Mouse (Mus musculus) heart, postnatal 4 days (tissue): ENCODE results near the gene Efemp2. TPM values are rescaled to one million over a fixed set of nuclear protein-coding genes. Genes with fewer than 3 reads are reported as not detected.
A peak's percentile ranks its signal among the peaks of the same experiment; 100 is the strongest.

Source experiments
- DNase-seq: peaks from one replicate; pipeline ENCODE4 v3.0.0; 2021
- total RNA-seq, 2 experiments: library from RNA; stranded (reverse); gene quantifications; 2 replicates each; pipeline ENCODE4 v1.2.3; 2021

Efemp2 gene
- total RNA-seq, 2 experiments from 2014 or later = 36.7 to 37.8 TPM

DNA sequence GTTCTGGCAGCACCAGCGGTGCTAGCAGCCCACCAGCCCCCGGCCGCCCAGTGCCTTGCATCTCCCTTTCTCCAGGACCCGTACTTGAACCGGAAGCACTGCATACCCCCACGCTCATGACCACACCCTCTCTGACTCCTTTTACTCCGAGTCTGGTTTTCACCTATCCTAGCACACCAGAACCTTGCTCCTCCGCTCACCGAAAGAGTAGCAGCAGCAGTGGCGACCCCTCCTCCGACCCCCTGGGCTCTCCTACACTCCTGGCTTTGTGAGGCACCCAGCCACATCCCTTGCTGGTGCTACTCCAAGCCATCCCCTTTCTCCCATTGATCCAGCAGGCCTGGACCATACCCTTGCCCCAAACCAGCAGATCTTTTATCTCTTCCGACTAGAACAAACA is 18.7 kb upstream of the Efemp2 start:
- no peak for DNase-seq

DNA sequence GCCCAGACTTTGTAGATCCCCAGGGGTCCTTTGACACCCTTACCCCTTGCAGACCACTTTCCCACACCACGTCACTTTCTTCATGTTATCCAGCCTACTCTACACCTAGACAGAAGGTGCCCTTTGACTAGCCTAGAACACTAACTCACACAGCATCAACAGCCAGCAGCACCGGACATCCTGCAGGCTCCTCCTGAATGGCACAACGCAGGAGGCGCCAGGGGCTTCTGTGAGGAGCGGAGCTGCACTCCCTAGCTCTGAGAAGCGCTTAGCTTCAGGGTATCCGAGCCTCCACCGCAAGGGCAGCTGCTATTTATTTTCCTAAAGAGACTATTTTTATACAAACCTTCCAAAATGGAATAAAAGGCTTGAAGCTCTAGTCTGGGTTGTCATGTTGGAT is 18.2 kb upstream of the Efemp2 start:
- no peak for DNase-seq

DNA sequence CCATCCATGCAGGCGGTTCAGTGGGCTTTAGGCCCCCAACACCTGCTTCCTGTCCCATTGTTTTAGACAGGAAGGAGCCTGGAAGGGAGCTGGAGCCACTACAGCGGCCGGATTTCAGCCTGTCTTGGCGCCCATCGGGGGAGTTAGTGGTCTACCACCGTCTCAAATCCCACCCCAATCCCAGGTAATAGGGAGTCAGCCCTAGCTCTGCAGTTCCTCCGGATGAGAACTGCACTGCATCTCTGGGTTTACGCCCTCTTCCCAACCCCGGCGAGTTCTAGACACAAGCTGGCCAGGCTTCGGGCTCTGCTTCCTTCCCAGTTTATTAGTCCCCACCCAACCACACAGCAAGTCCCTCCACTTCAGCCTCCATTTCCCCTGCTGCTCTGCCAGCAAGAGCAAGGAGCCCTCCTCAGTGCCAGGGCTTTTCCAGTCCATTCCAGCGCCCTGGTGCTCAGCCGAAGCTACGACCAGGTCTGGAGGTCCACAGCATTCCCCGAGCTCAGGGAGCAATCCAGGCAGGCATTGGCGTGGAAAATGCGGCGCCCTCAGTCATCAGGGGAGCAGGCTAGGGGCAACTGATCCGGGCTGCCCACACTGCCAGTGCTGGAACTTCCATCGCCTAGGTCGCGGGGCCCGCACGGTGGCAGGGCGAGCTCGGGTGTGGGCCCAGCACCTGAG is 17.4 kb upstream of the Efemp2 start:
- DNase-seq = peak; percentile 61

DNA sequence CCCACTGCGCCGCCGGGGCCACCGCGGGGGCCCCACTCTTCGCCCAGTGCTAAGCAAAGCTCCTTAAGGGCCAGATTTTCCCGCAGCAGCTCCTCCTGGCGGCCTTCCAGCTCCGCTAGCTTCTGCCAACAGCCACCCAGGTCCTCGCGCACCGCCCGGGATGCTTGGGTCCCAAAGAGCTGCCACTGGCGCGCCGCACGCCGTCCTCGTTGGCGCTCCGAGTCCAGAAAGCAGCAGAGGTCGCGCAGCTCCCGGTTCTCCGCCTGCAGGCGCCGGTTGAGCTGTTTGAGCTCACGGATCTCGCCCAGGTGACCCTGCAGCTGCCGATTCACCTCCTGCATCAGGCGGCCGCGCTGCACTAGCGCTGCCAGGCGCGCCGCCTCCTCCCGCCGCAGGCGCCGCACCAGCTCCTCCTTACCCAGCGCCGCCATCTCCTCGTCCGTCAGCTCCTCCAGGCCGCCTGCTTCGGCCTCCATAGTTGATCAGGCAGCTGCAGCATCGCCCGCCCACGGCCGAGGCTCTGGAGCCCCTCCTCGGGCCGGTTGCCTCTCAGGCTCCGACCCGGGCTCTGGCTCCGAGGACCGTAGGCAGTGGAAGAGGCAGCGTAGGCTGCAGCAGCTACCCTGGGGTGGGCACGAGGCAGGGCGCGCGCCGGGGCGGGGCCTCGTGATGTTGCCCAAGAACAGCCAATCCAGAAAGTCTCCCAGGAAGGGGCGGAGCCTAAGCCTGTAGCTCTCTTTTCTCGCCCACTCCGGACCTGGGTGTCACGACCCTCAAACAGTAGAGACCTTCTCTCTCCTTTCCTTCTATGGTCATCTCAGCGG is 16.6 kb upstream of the Efemp2 start:
- peak; percentile 96 for DNase-seq

DNA sequence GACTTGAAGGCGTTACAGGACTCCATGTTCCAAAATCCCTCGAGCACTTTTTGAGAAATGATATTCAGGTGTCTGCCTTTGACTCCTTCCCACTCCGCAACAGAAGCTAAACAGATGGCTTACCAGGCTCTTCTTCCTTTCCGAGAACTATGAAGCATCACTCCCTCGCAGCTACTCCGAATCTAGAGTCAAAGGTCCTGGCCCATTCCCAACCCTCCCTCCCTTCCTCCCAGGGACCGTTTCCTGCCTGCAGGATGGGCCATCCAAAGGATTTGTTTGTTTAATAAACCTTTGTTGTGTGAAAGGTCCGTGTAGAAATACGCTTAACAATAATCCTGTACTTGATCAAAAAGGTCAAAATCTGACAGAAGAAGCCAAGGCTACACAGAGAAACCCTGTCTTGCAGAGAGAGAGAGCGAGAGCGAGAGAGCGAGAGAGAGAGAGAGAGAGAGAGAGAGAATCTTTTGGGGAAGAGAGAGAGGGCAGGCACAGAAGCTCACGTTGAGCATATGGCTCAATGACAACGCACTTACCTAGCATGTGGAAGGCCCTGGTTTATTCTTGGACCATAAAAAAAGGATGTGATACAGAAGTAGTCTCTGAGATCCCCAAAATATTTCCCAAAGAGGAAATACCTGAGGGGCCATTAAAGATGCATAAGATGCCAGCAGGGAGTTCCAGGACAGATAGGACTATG is 15.9 kb upstream of the Efemp2 start, which contains the start of gene Ccdc85b:
Gene Ccdc85b (minus strand): TSS at position 149 of the 697 bp plus-strand sequence.
- DNase-seq = peak; percentile 55

DNA sequence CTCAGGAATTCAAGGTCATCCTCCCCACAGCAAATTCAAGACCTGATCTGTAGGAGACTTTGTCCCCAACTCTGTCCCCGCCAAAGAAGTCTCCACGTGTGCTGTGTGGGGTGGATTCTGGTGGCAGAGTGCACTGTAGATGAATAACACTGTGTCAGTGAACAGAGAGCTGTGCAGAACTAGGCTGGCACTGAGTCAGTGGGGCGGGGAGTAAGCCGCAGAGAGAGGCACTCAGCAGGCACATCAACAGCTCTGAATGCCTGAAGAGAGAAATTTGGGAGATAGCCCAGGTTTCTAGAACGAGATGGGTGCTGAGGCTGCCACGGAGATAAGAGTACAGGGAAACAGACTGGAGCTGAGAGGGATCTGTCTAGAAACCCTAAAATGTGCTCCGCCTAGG is 14.7 kb upstream of the Efemp2 start:
- DNase-seq = peak; percentile 13

DNA sequence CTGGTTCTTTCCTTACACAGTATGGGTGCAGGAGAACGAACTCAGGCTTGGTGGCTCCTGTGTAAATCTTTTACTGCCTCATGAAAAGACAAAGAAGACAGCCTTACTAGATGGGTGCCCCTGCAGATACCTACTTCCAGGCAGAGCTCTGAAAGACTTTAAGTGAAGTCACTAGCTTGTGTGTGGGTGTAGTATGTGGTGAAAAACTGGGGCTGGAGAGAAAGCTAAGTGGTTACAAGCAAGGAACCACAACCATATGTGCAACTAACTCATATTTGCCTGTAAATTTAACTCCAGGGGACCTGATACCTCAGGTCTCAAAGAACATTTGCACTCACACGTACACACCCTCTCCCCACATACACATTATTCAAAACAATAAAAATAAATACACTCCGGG is 13.9 kb upstream of the Efemp2 start:
- DNase-seq = no peak

DNA sequence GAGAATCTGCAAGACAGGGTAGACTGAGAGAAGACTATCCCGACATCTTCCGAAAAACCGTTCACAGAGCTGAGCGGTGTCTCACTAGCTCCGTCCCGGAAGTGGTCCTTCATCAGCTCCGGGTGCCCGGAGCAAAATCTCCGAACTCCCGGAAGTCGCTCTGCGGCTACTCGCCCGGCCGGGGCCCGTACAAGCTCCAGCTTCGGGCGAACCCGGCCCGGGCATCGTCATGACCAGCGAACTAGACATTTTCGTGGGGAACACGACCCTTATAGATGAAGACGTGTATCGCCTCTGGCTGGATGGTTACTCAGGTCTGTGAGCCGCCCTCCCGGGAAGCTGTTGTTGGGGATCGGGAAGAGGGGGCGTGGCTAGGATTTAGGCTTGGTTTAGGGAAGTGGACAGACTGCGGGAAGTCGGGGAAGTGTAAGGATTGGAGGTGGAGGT is 13.3 kb upstream of the Efemp2 start, which contains the start of gene Fibp:
Gene Fibp (plus strand): TSS at position 151 of the 447 bp plus-strand sequence.
- DNase-seq = peak; percentile 91

DNA sequence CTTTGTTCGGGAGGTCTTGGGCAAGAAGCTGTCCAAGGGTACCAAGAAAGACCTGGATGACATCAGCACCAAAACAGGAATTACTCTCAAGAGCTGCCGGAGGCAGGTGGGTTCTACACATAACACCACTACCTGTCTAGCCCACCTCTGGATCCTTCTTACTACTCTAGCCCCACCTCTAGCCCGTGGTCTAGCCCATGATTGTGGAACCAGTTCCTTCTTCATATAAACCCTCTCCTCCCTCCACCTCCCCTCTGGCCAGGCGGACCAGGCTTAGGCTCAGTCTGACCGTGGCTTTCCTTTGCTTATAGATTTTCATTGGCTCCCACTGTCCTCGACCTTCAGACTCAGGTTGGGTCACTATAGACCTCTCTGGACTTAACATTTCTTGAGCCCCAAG is 12.3 kb upstream of the Efemp2 start:
- DNase-seq = no peak

DNA sequence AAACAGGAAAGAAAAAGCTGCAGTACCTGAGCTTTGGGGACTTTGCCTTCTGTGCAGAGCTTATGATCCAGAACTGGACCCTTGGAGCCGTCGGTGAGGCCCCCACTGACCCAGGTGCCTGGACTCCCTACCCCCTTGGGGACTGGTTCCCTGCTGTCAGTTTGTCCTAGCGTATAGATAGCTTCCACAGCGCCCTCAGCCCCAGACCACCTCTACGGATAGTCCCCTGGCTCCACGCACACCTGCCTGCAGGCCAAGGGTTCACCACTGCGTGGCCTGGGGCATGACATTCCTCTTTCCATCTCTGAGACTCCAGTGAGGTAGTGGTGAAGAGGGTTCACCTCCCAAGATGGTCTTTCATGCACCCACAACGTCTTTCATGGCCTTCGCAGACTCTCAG is 10.5 kb upstream of the Efemp2 start:
- DNase-seq = no peak

DNA sequence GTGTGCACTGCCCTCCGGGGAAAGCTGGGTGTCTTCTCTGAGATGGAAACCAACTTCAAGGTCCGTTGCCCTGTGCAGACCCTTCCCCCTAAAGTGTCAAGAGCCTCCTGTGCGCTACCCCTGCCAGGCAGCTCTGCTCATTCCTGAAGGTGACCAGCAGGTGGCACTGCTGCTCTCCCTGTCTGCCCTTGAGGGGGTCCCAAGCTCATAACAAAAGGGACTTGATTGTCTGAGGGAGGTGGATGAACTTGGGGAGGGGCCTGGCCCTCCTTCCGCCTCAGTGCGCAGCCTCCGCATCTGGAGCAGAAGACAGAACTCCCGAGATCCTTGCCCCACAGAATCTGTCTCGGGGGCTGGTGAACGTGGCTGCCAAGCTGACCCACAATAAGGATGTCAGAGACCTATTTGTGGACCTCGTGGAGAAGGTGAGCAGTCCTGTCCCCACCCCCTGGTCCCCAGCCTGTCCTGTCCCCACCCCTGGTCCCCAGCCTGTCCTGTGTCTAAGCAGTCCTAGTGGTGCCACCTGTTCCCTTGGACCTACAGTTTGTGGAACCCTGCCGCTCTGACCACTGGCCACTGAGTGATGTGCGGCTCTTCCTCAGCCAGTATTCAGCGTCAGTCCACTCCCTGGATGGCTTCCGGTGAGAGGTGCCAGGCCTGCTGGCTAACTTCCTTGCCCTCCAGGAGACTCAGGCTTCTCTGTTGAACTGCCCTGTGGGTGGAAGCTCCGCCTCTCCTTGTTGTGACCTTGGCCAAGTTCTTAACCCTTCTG is 9.8 kb upstream of the Efemp2 start:
- peak; percentile 75 for DNase-seq

DNA sequence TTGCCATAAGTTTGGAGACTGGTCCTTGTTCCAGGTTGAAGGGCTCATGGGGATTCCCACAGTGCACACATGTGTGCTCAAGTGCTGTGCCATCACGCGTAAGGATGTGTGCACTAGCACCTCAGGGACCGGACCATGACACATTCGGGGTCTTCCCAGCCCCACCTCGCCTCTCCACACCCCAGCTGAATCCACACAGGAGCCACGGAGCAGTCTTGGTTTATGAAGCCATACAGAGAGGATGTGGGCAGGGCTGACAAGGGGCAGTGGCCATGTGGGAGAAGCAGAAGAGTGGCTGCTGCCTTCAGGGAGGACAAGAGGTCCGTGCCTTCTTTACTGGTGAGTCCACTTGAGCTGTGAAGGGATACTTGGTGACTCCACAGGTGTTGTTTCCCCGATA is 8.7 kb upstream of the Efemp2 start:
- no peak for DNase-seq

DNA sequence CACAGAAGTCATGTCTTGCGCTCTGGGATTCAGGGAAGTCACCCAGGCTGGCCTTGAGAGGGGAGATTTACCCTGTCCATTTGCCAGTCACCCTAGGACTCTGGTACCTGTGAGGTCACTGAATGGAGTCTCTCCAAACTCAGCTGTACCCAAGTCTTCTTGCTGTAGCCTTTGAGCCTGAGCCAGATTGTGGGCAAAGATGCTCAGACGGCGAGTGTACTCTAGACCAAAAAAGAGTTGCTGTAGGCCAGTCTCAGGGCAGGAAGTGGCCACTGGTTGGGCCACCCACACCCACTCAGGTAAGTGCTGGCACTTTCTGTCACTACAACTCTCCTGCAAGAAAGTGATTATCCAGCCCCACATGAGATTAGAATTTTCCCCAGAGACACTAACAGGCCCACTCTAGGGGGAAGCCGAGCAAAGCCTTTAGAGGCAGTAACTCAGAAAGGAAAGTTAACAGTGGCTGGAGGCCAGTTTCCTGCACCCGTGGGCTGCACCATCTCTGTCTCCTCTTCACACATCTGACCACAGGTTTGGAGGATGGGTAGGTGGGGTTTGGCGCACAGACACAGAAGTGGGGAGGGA is 6.7 kb upstream of the Efemp2 start:
- no peak for DNase-seq

DNA sequence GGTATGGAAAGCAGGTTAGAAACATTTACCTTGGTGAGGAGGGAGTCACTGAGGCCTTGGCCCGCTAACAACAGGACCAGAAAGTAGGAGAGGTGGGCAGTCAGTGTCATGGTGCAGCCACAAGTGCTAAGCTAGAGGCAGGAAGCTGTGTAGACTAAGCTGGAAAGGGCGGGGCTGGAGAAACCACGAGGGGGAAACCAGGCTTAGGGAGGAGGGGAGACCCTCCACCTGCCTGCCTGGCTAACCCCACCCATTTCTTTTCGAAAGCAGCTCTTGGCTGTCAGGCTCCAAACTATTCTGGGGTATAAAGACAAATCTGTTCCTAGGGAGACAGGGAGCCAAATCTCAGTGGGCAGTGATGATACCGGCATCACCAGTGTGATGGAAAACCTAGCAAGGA is 5.4 kb upstream of the Efemp2 start, which contains the start of gene Ctsw:
Gene Ctsw (minus strand): TSS at position 134 of the 400 bp plus-strand sequence.
- DNase-seq = no peak

DNA sequence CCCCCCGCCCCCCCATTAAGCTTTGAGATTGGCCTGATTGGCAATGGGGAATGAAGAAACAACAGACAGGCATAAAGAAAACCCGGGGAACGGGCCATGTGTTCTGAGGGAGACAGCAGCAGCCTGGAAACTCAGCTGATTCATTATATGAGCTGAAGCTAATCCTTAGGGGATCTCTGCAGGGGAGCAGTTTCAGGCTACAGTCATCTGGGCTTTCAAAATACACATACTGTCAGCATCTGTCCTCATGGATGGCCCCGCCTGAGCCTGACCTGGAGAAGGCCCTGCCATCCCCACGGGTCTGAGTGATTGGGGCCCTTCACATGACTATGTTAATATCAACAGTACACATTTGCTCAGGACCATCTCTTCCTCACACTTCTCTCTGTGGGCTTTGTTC is 1.9 kb upstream of the Efemp2 start:
- DNase-seq = no peak

DNA sequence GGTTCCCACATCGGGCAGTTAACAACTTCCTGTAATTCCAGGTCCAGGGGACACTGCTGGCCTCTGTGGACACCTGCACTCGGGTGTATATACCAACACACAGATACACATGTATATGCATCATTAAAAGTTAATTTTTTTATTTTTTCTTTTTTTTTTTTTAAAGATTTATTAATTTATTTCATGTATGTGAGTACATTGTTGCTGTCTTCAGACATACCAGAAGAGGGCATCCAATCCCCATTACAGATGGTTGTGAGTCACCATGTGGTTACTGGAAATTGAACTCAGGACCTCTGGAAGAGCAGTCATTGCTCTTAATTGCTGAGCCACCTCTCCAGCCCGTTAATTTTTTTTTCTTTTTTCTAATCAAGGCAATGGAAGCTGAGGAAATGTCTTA is 897 bp upstream of the Efemp2 start:
- DNase-seq = no peak

DNA sequence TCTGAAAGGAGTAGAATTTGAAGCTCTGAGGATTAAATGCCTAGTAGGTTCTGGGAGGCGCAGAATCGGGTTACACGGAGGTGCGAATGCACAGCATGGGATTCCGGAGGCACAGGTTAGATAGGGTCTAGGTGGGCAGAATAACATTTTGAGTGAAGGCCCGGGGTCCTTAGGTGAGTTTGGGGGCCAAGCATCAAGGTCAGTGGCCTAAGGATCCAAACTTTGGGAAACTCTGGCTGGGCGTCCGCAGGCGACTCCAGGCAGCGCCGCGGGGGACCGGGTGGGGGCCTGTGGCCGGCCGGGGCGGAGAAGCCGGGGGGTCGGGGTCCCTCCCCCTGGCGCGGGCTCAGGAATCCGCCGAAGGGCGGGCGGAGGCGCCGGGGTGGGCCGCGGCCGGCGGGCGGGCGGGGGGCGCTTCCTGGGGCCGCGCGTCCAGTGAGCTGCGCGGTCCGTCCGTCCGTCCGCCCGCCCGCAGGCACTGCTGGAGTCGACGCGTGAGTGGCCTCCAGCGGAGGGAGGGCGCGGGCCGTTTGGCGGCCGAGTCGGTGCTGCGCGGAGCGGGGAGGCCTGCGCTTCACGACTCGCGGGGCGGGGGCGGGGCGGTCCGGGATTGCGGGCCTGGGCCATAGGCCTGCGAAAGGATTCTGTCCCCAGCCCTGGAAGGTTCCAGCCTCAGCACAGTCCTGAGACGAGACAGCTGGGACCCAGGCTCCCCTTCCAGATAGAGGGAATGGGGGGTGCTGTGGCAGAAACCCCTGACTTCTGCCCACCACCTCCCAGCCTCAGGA is 721 bp downstream of the Efemp2 start:
- DNase-seq = peak; percentile 69

DNA sequence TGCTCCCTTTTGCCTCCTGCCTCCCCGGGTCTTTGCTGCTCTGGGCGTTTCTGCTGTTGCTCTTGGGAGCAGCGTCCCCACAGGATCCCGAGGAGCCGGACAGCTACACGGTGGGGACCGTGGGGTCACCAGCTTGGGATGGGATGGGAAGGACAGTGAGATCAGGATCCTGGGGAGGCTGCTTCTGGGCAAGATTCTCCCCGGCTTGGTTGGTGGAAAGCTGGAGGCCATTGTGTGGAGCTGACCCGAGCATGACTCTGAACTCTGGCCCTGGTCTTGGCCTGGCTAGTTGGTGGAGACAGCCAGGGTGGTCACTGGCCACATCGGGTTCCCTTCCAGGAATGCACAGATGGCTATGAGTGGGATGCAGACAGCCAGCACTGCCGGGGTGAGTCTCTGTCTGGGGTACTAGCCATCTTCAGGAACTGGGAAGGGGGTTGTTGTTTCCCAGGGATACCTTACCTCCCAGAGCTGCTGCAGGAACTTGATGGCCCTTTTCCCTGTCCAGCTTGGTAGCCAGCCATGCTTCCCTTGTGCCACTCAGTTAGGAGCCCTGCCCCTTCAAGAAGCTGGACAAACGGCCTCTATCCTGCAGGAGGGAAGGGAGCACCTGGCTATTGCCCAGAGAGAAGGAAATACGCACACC is 1.4 kb downstream of the Efemp2 start:
- DNase-seq = peak; percentile 33

DNA sequence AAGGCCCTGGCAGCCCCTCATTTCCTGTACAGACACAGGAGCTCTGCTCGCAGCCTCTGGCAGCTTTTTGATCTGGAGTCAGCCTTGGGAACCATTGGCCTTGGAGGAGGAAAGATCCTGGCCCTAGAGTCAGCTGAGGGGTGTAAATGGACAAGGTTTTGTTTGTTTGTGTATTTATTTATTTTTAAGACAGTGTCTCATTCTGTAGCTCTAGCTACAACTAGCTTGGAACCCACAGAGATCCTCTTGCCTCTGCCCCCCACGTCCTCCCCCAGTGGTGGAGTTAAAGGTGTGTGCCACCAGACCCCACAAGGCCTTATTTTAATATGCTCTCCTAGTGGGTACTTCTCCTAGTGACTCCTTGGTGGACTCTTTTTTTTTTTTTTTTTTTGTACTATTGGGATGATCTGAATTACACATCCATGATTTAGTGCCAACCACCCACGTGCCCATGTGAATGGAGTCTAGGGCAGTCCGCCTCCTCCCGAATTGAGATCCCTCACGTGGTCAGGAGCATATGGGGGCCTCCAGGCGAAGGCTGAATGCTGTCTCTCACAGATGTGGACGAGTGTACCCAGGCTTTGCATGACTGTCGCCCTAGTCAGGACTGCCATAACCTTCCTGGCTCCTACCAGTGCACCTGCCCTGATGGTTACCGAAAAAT is 3.4 kb downstream of the Efemp2 start:
- DNase-seq = no peak
